Mouse (Mus musculus) cerebellum, postnatal 25 days (tissue): ENCODE data around the gene Sec14l1.

Source experiments
- DNase-seq, 2 experiments: peaks; one replicate each; pipeline ENCODE4 v3.0.0; 2021; ENCODE audit warnings: mixed read lengths in 2 of 2

Sec14l1 gene

DNA sequence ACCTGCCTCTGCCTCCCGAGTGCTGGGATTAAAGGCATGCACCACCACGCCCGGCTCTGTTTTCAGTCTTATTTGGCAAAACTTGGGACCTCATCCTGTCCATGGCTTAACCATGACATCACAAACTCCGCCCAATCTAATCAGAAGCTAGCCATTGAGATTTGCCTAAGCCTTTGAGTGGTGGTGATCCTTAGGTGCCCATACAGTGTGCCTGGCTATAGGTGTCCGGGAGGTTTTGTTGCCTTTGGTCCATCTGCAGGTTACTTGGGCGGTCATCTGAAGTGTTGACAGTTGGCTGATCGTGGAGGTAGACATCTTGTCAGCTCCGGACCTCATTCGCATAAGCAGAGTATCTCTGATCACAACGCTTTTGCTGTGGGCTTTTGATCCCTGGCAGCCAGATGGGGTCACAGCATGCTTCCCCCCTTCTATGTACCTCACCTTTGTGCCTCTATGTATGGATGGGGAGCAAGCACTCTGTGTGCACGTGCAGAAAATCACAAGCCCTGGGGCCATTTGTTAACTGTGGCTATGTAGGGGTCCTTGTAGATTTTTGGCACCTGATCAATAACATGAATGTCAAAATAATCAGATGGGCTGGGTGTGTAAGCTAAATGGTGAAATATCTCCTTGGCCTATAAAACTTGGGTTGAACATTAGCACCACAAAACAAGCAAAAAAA, 2.9 kb upstream of the Sec14l1 start:
- DNase-seq, result no peak

DNA sequence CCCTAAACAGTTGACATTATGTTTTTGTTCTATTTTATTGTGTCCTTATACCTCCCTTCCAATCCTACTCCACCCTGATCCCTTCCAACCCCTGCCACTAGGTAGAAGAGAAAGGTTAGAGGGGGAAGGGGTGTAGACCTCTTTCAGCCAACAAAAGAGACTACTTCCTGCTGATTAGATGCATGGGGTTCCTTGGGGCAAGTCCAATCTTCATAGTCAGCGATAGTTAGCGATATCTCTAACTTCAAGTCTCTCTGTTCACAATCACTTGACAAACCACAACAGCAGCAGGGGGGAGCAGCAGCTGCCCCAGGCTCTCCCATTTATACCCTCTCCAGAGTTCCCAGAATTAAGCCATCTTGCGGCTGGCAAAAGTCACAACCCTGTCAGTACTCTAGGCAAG, 2.3 kb upstream of the Sec14l1 start:
- no peak for DNase-seq

DNA sequence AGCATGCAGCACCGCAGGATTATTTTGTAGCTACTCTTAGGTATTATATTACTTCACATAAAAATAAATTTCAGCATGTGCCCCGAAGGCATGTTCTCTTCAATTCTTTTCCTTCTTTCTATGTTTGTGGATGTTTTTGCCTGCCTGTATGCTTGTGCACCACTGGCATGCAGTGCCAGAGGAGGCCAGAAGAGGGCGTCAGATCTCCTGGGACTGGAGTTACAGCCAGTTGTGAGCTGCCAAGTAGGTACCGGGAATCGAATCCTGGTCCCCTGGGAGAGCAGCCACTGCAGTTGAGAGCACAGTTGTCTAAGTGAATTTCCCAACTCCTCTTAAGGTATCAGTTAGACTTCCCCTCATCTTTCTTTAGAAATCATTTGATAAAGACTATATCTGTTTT, 1.6 kb upstream of the Sec14l1 start:
- DNase-seq, result peak in 1 of 2 experiments; percentile 62

DNA sequence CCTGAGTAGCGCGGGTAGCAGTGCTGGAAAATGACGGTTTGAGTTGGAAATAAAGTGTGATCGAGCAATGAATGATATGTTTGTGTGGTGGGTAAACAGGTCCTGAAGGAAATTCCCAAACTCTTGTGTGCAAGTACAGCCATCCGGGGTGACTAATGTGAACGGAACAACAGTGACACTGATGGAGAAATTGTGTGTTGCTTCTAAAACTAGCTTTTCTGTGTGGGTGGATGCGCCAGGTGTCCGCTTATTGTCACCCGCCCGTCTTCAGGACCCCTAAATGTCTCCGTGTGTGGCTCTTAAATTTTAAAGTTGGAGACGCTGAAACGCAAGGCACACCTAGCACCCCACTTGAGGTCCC, 757 bp upstream of the Sec14l1 start:
- no peak for DNase-seq

DNA sequence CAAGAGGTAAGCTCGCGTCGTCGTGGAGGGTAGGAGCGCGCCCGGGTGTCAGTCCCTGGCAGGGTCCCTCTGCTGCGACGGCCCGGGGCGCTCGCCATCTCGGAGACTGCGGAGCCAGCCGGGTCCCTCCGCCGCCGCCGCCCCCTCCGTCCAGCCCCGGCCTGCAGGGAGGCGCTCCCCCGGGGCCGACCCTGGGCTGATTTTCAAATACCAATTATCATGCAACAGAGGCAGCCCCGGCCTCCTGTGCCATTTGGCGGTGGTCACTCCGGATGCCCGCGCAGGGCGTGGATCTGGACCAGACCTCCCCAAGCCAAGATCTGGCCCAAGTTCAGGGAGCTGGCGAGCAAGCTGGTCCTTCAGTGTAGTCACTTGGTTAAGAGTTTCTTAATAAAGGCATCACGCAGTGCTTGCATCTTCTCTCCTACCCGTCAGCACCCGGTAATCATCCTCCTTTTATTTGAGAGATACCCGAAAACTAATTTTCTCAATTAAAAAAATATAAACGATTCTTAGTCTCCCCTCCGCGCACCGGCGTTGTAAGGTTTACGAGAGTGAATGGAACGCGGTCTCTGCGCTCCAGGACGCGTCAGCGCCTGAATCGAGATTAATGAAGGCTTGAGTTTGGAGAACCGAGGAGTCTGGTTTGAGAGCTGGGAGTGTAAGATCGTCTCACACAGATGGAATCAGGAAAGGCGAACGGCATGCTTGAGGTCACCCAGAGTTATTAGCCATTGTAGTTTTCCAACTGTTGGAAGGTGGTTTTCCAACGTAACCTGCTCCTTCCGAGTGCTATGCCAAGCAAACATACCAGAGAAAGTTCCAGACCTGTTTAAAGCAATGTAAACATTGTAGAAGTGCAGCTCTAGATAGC, 615 bp downstream of the Sec14l1 start:
- DNase-seq, result peak; percentile 88 to 91

DNA sequence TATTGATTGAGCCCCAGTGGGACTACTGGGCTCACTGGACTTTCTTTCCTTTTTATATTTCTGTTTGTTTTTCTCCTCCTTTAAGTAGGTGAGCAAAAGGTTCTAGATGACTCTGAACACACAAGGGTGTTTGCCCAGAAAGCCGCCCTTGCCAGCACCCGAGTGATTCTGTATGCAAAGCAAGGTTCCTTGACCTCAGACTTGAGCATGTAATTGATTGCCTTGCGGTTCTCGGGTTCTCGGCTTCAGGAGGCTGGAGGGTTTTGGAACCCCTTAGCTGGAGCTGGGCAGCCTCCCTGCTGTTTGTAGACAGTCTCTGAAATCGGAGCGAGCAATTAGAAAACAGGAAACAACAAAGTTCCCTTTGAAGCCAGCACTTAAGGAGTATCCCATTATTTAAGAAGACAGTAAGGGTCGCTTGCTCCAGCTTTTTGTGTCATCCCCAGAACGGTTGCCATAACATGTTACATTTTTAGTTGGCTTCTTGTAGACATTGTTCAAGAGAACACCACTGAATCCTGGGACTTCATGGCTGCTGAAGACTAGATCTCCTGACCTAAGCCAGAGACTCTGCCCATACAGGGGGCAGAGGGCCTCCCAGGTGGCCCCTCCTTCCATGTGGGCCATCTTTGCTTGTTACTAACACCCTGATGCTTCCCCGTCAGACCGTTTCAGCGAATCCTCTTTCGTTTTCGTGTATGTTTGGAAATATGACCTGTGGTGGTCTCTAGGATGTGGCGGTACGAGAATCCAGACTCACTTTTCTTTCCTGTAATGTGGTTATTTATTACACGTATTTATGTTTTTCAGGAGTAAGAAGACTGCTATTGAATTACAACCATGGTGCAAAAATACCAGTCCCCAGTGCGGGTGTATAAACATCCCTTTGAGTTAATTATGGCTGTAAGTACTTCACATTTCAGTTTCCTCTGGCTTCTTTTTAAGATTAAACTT, 1.7 kb downstream of the Sec14l1 start:
- DNase-seq, result peak; percentile 50 to 54

DNA sequence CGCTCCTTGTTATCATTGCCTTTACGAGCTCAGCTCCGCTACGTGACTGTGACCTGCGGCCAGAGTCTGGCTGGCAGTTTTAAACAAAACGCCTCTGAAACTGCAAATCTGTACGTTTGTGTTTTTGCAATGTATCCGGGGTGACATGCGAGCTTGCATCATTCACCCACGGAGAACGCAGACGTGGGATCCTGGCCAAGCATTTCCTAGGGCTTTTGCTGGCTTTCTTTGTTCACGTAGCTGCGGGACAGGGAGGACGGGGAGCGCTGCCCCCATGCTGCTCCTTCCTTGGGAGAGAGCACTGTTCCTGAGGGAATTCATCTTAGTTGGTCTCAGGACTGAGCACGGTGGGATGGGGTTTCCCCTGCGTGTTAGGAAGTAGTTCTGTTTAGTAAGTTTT, 2.4 kb downstream of the Sec14l1 start:
- peak; percentile 43 to 52 for DNase-seq

DNA sequence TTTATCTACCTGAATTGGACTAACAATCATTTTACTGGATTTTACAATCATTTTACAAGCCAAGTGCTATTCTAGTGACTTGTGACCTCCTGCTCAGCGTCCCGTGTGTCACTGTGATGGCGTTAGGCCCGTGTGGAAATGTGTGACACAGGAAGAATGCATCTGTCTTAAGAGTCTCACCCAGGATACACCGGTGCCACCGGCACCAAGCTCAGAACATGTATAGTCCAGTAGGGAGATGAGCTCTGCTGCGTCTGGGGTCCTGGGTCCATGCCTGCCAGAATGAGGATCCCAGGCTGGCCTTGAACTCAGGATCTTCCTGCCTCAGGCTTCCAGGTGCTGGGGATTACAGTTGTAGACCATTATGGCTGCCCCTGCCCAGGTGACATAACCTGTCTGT, 2.8 kb downstream of the Sec14l1 start:
- peak; percentile 26 to 39 for DNase-seq

DNA sequence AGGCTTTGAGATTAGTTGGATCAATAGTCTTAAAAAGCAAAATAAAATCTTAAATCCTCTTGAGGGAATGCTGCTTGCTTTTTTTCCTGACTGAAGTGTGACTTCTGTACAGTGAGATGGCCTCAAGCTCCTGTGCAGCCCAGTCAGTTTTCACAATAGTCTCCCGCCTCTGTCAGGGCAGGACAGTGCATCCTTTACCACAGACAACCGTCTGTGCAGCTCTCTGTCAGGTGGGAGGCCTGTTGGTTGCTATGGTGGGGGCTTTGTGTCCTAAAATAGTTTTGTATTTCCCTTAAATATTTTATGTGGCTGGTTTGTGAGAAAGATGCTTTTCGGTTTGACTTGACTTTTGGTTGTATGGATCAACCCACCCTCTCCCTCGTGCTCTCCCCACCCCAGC, 3.3 kb downstream of the Sec14l1 start:
- DNase-seq, result peak in 1 of 2 experiments; percentile 36

DNA sequence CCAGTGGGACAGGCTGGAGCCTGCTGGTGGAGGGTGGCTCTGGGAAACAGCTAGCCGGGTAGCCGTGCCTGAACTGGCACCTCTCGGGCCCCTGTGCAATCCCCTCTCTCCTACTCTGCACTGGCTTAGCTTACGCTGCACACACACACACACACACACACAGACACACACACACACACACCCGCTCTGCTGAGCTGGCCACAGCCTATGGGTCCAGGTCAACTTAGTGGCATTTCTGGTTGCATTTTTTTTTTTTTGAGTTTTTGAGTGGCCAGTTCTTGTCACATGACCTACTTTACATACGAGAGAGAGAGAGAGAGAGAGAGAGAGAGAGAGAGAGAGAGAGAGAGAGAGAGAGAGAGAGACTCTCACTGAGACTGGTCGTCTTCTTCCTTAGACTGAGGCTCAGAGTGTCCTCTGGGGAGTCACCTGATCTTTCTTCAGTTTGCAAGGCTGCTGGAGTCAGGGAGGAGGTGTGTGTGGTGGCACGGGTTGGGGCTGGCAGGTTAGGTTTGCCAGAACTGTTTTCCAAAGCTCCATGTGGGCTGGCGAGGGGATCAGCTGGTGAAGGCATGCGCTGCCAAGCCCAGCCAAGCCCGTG, 3.9 kb downstream of the Sec14l1 start:
- peak; percentile 89 to 91 for DNase-seq

DNA sequence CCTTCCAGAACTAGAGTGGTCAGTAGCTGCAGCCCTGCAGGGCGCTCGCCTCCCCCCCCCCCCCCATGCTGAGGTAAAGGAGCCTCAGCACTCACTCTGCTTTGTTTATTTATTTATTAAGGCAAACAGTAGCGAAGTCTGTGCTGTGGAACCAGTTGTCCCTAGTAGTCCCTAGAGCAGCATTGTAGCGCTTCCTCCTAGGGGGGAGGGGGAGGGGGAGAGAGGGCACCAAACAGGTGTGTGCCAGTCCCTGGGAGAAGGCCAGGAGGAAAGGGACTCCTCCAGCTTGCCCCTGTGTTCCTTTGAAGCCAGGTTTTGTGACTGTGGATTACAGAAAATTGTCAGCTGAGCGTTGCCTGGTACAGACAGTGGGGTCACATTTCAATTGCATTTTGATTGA, 4.8 kb downstream of the Sec14l1 start:
- DNase-seq, result peak; percentile 51 to 70

DNA sequence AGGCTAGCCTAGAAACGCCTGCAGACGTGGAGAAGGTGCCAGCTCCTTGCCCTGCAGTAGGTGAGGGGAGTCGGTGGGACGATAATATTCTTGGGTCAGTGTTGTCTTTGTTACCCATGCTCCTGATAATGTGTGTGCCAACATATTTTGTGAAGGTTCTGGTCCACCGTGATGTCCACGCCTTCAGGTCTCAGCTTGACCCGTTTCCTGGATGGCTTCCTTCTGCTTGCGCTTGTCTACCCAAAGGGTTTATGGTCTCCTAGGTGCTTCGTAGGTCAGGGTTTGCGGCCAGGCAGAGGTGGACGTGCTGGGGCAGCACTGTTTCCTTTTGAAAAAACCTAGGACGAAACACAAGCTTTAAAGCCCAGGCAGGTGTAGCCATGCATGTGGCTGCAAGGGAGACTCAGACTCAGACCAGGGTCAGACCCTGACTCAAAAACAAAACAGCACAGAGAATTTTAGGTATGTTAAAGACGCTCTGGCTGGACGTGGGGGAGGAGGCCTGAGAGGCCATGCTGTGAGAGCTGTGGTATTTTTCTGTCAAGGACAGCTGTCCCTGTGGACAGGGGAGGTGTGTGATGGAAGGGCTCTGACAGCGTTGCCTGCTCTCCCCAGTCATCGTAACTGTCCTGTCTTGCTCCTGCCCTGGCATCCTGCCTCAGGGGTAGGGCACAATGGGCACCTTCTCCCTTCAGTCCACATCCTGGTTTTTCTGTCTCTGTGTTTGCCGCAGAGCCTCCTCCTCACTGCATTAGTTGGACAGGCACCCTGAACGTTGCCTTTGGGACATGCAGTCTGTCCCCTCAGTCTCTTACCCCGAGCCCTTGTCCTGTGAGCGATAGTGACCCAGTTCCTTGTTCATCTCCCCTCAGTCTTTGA, 5.6 kb downstream of the Sec14l1 start:
- peak; percentile 58 to 67 for DNase-seq

DNA sequence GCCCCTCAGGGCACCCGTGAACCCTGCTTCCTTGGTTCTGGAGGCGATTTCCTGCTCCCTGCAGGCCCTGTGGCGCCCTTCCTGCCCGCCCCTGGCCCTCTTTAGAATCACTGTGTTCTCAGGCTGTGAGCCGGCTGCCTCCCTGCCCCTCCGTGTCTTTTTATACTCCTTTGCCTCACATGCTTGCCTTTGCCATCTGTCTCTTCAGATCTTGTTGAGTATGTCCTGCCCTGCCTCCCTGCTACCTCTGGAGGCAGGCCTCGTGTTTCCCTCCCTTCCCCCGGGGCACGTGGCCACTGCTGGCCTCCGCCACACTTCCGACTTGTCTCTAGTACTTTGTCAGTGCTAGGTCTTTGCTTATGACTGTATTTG, 6.2 kb downstream of the Sec14l1 start:
- DNase-seq, result peak; percentile 78 to 79

DNA sequence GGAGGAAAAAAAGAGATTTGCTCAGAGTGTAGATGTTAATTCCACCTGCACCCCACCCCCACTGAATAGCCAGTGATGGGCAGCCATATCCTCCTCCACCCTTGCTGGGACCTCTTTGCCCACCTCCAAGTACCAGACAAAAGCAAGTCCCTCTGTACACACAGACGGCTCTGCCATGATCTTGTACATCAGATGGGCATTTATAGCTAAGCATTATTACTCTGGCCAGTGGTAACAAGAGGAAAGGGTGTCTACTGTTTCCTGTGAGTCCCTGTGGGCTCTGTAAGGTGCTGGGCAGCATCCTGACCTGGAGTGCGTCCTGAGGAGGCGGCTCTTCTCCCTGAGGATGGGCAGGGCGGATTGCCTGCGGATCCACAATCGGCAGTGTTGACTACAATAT, 7.0 kb downstream of the Sec14l1 start:
- DNase-seq, result peak in 1 of 2 experiments; percentile 39

DNA sequence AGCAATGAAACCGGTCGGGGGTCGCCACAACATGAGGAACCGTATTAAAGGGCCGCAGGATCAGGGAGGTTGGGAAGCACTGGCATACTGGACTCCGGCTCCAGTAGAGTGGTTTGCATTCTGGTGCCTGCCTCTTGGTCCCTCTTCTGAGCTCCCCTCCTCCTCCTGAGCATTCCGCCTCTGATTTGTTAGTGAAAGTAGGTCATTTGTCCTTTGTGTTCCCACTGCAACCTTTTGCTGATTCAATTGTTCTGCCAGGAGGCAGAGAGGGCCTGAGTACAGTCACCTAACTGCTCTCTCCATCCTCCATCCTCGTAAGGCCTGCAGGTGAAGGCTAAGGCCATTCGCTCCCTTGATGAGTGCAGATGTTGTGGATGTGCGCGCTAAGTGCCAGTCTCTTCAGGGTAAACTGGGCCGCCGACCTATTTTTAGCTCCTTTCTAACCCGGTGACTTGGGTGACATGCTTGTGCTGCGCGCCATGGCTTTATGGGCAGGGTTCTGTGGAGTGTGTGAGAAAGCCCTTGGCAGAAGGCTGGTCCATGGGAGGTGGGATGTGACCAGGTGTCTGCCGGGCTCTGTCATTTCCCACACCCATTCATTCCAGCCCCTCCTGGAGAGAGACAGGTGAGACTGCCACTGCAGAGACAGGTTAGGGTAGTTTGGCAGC, 8.6 kb downstream of the Sec14l1 start:
- peak; percentile 74 to 76 for DNase-seq

DNA sequence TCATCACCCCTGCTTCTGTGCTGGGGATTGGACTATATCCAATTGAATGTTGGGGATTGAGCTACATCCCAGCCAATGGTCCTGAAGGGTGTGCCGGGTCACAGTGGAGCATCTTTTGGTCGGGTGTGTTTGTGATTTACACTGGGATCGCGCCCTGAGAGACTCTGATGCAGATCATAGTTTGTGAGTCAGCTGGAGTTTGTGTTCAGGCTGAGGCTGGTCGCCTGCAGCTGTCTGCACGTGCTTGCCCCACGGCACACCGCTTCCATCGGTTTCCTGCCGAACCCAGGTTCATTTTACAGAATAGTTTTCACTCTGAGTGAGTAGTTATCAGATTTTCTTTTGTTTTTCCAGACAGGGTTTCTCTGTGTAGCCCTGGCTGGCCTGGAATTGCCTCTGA, 9.6 kb downstream of the Sec14l1 start:
- DNase-seq, result peak; percentile 35 to 42

DNA sequence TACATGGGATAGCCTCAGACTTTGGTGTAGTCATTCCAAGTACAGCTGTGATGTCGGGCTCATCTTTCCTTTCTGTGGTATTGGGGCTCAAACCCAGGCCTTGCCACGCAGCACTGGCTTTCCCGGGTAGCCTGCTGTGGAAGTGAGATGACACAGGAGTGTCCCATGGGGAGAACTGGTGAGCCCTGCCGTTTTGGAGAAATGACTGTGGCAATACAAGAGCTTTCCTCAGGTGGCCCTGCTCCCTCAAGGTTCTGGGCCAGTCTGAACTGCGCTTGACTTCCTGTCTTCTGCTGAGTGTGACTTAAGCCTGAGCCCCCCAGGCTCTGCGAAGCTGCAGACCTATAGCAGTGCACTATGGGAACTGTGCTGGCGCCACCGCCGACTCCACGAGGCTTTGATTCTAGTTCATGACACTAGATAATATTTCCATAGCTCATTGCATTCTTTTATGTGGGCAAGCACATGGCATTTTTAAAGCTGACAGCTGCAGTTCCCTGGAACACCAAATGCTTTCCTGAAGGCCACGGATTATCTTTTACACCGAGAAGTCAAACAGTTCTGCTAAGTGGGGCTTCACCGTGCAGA, 12.4 kb downstream of the Sec14l1 start:
- DNase-seq, result no peak

DNA sequence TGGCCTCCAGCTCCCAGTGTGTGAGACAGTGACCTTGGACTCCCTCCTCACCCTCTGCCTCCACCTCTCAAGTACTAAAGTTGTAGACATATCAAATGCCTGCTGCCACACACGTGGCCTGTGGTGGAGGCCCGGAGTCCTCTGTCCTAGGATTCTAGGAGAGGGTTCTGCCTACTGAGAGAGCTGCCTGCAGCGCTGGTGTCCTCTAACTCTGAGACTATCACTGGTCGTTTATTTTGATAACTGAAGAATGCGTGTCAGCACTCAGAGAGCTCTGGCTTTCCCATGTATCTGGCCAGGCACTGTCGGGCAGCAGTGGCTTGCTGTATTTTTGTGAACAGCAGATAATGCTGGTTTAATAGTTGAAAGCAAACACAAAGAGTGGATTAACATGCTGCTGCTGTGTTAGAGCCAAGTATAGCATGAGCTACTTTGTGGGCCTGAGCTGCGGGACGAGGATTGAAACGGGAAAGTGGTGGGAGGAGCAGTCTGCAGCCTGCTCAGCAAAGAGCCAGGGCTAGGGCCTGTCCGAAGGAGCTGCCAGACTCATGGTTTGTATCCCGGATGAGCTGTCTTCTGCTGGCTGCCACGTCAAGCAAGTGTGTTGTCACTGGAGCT, 13.1 kb downstream of the Sec14l1 start:
- DNase-seq, result peak in 1 of 2 experiments; percentile 47

DNA sequence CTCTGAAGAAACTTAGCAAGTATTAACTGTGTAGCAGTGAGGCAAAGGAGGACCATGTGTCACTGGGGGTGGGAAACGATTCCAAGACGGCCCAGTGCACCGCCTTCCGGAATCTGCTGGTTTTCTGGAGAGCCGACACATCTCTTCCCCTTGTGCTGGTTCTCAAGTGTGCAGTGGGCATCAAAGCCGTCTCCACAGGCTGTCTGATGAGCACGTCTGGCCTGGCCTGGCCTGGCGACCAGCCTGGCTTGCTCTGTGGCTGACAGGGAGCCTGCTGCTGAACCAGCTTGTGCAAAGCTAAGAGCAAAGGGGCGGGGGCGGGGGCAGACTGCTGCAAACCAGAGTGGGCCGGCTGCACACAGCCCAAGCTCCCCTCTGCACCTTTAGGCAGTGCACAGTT, 14.5 kb downstream of the Sec14l1 start:
- DNase-seq, result peak; percentile 70 to 79

DNA sequence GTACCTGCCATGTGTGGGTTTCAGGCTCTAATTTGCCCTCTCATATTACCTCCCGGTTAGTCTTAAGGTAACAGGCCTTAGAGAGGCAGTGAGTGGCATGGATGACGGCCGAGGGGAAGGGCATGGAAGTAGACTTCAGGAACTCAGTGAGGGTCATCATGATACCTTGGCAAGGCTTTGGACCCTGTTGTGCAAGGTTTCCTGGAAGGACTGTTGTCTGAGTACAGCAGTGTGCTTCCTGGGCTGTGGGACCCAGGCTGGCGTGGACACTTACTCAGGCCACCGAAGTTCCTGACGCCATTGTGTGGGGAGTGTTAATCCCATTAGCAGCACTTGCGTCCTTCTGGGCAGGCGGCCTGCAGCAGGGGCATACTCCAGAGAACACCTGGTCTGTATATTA, 15.1 kb downstream of the Sec14l1 start:
- DNase-seq, result no peak
